Mouse (Mus musculus) G1E (cell line): ENCODE results near the gene Ccl12.

ENCODE experiments used
- CTCF ChIP-seq: IDR thresholded peaks from 2 replicates; pipeline ENCODE4 v1.5.1; 2012; ENCODE audit warnings: low read depth, low read length, inconsistent platforms, mixed read lengths
- GATA1 ChIP-seq: IDR thresholded peaks from 2 replicates; pipeline ENCODE4 v1.6.1; 2012; ENCODE audit warnings: borderline replicate concordance, low read length, inconsistent platforms, mixed read lengths
- POLR2AphosphoS5 ChIP-seq: IDR thresholded peaks from 2 replicates; pipeline ENCODE4 v1.6.1; 2012; ENCODE audit warnings: low read depth, low read length, inconsistent platforms; ENCODE audit not compliant: insufficient replicate concordance

DNA sequence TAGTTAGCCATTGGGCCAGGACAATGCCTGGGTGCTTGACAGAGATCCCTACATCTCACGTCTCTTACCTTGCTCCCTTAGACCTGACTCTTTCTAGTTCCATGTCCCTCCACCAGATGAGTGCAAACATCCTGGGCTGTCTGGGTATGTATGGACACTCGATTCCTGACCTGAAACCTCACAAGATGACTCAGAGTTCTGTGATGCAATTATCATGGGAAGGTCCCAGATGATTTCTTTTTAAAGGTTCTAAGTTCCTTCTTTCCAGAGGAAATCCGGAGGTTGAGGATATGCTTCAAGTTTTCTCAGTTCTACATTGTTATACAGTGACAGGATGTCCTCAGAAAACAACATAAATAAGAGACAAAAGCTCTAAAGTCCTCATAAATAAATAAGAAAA is 20.8 kb upstream of the Ccl12 start:
- TF ChIP-seq CTCF (no peak), GATA1 (no peak), POLR2AphosphoS5 (no peak)
